Mouse (Mus musculus) forelimb bud, embryonic 11.5 days (tissue): Measurements from ENCODE around the gene Vmn1r218.
"Not testable (repeated sequence)": the region's sequence is repeated elsewhere in the genome, so short reads cannot be mapped to it uniquely, and the experiment has no call there.

Source experiments
- DNase-seq: peaks from one replicate; pipeline ENCODE4 v3.0.0-alpha.2; 2012; ENCODE audit warnings: low read depth, low spot score

The Vmn1r218 gene

DNA sequence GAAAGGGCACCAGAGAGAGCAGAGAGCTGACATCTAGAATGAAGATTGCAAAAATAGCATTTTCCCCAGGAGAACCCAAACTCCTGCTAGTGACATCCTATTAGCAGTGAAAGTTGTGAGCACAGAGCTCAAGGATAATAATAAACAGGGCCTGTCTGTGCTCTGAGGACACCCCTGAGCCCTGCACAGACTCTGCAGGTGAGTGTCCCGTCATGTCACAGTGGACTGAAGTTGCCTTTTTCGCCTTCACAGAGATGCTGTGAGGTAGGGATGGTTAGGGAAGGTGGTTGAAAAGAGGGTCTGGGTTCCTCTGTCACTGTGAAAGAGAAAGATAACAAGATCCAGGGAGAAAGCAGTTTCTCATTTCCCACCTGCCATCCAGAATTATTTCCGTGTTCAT lies at the start of gene Vmn1r218:
Gene Vmn1r218 (plus strand): TSS at position 57 of the 400 bp plus-strand sequence.
- DNase-seq: no peak

DNA sequence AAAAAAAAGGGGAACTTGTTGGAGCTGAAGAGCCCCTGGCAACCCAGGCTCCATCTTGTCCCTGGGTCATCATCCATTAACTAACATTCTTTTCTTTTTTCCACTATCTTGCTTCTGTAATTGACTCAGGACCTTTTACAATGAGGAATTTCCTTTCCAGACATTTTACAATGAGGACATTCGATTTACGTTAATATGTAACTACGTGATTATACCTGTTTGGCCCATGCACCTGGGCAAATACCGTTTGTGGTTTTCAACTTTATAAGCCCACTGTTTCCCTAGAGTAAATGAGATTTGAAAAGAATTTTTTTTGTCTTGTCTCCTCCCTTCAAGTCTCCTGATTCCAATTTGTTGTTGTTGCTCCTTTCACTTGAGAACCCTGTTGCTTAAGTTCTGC lies 38.6 kb upstream of the Vmn1r218 start:
- no peak for DNase-seq

DNA sequence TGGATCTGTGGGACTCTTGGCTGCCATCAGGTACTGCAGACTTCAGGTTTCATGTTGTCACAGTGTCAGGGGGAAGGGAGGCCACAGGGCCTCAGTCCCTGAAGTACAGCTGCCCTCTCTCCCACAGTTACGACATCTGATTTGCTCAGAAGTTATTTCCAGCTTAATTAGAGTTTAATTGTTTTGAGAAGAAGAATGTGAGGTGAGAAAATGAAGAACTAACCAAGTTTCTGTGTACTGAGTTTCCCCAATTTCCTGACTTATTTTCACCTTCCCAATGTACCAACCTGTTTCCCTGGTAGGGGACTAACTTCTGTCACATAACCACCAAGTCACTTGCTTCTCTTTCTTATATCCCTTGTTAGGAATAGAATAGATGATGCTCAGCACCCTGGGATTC lies 14.8 kb upstream of the Vmn1r218 start, which contains the start of gene Vmn1r217:
Gene Vmn1r217 (minus strand): TSS at position 101 of the 400 bp plus-strand sequence.
- not testable (repeated sequence) for DNase-seq

DNA sequence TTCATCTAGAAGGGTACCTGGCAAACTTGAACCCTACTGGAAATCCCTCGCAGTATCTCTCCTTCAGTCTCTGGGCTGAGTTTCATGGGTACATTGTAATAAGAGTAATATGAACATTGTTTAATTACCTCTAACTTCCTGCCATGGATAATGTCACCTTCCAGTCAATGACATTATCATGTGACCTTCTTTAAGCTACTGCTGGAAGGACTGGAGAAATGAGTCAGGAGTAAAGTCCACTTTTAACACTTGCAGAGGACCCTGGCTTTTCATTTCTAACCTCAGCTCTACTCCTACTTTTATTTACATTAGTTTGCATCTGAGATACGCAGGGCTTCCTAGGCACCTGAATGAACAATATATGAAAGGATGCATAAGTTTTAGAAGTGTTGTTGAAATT lies 12.3 kb upstream of the Vmn1r218 start:
- DNase-seq: no peak

DNA sequence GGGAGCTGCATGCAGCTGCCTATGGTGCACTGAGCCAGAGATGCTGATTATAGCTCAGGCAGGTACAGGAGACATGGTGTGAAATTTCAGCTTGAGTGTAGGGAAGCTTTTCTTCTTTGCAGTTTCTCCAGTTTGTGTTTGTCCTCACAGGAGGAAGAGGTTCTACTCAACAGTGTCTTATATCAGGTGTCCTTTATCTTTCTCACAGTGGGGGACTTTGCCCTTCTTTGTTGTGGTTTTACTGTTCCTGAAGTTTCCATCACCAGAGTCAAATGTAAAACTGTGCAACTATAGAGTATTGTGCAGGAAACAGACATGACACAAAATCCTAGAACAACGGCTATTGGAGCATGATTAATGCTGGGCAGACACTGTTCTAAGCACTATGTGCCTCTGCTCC lies 546 bp downstream of the Vmn1r218 start:
- no peak for DNase-seq

DNA sequence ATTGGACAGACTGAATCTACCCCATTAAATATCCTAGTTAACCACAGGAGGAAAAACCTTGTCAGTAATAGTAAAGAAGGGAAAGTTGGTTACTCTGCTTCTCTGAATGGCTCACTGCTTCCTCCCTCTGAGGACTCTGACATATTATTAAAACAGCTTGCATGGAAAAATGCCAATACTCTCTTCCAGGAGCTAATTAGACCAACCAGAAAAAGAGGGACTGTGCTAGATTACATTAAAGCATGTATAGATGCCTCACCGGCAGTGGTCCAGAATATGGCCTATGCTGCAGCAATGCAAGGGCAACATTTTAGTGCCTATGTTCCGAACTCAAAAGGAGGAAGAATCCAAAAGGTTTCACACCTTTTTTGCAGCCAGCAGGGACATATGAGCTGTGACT lies 5.9 kb downstream of the Vmn1r218 start:
- DNase-seq: no peak

DNA sequence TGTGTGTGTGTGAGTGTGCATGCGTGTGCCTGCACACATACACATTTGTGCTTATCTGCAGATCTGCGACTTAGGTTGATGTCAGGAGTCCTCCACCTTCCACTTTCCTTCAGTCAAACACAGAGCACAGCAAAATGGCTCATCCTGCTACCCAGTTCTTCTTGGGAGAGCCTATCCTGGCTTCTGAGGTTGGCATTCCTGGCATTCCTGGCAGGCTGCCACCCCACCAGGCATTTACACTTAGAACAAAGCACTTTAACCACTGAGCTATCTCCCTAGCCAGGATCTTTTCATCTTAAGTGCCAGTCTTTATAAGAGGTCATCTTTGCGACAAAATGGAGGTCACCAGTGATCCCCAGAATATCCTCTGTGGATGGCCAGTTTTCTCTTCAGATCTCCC lies 24.9 kb downstream of the Vmn1r218 start:
- DNase-seq: no peak

DNA sequence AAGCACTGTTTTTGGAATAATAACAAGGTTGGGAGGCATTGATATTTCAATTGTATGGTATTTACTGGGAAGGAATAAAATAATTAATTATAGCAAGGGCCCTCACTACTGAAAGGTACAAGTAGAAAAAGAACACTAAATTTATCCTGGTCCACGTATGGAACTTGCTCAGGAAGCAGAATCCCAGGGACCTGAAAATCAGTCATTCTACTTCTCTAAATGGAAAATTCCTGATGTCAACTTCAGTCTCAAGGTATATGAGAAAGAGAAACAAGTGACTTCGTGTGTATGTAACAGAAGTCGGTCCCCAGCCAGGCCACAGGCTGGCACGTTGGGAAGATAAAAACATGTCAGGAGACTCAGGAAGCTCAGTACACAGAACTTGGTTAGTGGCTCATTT lies 26.1 kb downstream of the Vmn1r218 start, which contains the start of gene Vmn1r219:
Gene Vmn1r219 (plus strand): TSS at position 301 of the 400 bp plus-strand sequence.
- DNase-seq: no peak

DNA sequence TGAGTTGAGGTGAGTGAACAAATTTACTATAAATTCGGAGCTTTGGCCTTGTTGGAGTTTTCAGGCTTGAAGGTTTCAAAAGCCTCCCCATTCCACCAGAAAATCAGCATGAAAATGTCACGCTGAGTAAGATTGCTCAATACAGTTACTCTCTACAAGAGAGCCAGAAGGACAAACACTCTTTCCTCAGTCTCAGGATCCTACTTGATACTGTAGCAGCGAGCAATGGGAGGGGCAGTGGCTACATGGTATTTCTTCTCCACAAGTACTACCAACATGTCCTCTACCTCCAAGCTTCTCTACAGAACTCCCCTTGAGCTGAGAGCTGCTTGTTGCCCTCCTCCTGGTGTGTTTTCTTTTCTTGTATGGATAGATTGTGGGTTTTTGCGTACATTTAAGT lies 33.5 kb downstream of the Vmn1r218 start:
- DNase-seq: not testable (repeated sequence)

DNA sequence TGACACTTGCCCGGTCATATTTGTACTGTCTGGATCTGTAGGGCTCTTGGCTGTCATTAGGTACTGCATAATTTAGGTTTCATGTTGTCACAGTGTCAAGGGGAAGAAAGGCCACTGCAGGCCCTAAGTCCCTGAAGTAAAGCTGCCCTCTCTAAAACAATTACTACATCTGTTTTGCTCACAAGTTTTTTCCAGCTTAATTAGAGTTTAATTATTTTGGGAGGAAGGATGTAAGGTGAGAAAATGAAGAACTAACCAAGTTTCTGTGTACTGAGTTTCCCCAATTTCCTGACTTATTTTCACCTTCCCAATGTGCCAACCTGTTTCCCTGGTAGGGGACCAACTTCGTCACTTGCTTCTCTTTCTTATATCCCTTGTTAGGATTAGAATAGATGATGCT lies 54.9 kb downstream of the Vmn1r218 start, which contains the start of gene Vmn1r220:
Gene Vmn1r220 (minus strand): TSS at position 101 of the 400 bp plus-strand sequence.
- no peak for DNase-seq
